Mouse (Mus musculus): ENCODE data around the gene Vmn1r87. TPM values are rescaled to one million over a fixed set of nuclear protein-coding genes. Genes with fewer than 3 reads are reported as not detected.

The Vmn1r87 gene
- total RNA-seq (2023), result not detected in 4 replicates

DNA sequence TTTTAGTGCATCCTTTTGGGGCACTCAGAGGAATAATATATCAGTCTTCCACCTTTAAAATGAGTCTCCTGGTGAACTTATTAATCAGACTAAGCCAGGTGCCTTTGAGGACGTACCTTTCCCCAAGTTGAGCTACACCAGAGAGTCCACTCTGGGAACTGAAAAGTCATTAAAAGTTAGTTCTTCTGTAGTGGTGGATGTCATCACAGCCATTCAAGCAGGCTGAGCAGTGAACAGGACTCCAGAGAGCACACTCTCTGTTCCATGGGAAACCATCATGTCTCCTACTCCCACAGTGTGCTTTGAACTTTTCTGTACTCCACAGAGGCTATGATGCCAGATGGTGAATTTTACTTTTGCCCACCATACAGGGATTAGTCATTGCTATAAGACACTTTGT is at the start of gene Vmn1r87:
Vmn1r87 (minus strand) TSS at position 101 of the 400 bp plus-strand sequence.

DNA sequence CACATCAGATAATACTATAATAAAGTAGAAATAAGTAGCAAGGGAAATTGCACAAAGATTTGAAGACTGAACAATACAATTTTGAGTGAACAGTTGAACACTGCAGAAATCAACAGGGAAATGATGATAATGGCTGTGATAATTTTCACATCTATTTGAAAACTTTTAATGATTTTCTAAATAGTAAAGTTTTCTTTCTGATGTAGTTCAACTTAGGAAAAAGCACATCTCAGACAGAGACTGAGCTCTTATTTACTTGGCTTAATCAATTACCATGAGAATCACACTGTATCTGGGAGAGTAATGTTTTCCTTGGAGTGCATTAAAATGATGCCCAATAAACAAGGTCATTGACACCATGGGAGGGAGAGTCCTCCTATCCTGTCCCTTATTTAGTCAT is 19.3 kb upstream of the Vmn1r87 start, which contains the start of gene Vmn1r88:
Vmn1r88 (plus strand) TSS at position 301 of the 400 bp plus-strand sequence.

GRCm38 (mm10) chr7:13119817-13120216 is 20.1 kb downstream of the Vmn1r87 start, which contains the start of gene Vmn1r86:
Vmn1r86 (minus strand) TSS chr7:13119917.

DNA sequence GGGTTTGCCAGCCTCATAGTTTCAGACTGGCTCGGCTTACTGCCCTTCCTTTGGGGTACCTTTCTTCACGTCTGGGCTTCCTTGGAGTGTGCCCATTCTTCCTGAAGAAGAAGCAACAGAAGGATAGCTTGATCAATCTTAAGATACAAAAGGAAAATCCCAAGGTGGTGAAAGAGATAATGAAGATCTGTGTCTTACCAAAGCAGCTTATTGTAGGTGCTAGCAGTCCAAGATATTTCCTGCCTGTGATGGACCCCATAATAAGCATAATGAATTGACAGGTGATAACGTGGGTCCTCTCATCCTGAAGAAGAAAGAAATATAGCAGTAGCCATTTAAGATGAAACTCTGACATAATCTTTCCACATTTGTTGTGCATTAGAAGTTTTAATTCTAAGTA is 44.9 kb downstream of the Vmn1r87 start, which contains the start of gene Vmn1r85:
Vmn1r85 (minus strand) TSS at position 101 of the 400 bp plus-strand sequence.

Other genes with a start within 250 kb of the Vmn1r87 start
- gene Zscan22, start 242.3 kb downstream of the Vmn1r87 start, total RNA-seq (2023), result 12.8 to 15.4 TPM (median 13.6 TPM) in 4 replicates
- gene Rps5, start 217.9 kb downstream of the Vmn1r87 start, total RNA-seq (2023), result 2,155 to 2,273 TPM (median 2,193 TPM) in 4 replicates
- gene Rnf225, start 212.7 kb downstream of the Vmn1r87 start, total RNA-seq (2023), result 1.2 to 1.7 TPM (median 1.3 TPM) in 4 replicates
- gene Zfp324, start 174.3 kb downstream of the Vmn1r87 start, total RNA-seq (2023), result 2.9 to 6.0 TPM (median 3.5 TPM) in 4 replicates
- 8.7 to 10.7 TPM (median 9.6 TPM) in 4 replicates for gene Zfp446, start 162.3 kb downstream of the Vmn1r87 start, total RNA-seq (2023)
- gene Slc27a5, start 142.0 kb downstream of the Vmn1r87 start, total RNA-seq (2023), result not detected in 4 replicates
- gene Trim28, start 141.0 kb downstream of the Vmn1r87 start, total RNA-seq (2023), result 351 to 392 TPM (median 373 TPM) in 4 replicates
- gene Zbtb45, start 130.1 kb downstream of the Vmn1r87 start, total RNA-seq (2023), result 3.9 to 9.9 TPM (median 5.9 TPM) in 4 replicates
- 88.1 to 101 TPM (median 92.6 TPM) in 4 replicates for gene Chmp2a, start 105.3 kb downstream of the Vmn1r87 start, total RNA-seq (2023)
- 76.5 to 89.6 TPM (median 83.2 TPM) in 4 replicates for gene Ube2m, start 101.9 kb downstream of the Vmn1r87 start, total RNA-seq (2023)
- gene Mzf1, start 85.4 kb downstream of the Vmn1r87 start, total RNA-seq (2023), result 0.45 to 0.75 TPM (median 0.56 TPM) in 4 replicates
- gene Vmn1r85, start 45.0 kb downstream of the Vmn1r87 start, total RNA-seq (2023), result not detected in 4 replicates
- gene Vmn1r86, start 20.2 kb downstream of the Vmn1r87 start, total RNA-seq (2023), result not detected in 4 replicates
- 0.17 to 0.28 TPM (median 0.21 TPM) in 3 of 4 replicates, not detected in the other for gene Vmn1r88, start 19.4 kb upstream of the Vmn1r87 start, total RNA-seq (2023)
- not detected in 4 replicates for gene Vmn1r89, start 72.9 kb upstream of the Vmn1r87 start, total RNA-seq (2023)
- 27.4 to 31.7 TPM (median 31.1 TPM) in 4 replicates for gene Lig1, start 137.1 kb upstream of the Vmn1r87 start, total RNA-seq (2023)
- 5.3 to 7.2 TPM (median 5.9 TPM) in 4 replicates for gene Zswim9, start 138.6 kb upstream of the Vmn1r87 start, total RNA-seq (2023)
- 0.23 to 0.69 TPM (median 0.41 TPM) in 3 of 4 replicates, not detected in the other for gene Pla2g4c, start 184.5 kb upstream of the Vmn1r87 start, total RNA-seq (2023)

Data from B cell, adult 62 days (primary cell).